Mouse (Mus musculus): ENCODE data around the gene Adap1. TPM values are rescaled to one million over a fixed set of nuclear protein-coding genes. Genes with fewer than 3 reads are reported as not detected.

The Adap1 gene
- polyA plus RNA-seq, 1 experiment from 2014 or later = 12.8 TPM

DNA sequence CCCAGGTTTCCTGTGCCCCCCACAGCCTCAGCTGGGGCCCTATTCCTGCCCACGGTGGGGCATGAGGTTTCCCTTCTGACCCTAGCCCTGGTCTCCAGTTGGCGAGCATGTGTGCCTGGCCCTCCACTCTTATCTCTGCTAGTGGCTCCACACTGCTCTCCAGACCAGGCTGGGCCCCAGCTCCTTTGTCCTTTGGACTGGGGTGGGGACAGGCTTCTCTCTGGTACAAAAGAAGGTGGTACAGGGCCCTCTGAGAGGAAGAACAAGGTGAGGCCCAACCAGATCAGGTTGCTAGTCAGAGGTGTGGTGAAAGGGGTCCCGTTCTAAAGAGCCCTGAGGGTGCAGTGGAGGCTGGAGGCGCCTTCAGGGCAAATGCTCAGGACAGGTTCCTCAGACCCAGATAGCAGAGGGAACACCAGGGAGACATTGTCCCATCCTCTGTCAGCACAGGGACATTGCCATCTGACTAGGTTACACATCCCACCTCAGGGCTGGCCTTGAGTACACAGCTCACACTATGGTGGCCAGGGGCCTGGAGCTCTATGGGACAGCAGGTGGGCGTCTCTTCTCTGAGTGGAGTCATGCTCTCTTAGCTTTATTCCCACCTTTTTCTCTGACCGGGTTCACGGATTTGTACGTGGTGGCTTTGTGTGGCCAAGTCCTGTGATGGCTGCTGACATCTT, 7.3 kb upstream of the Adap1 start:
- no peaks in the 10 kb centered on the region for H3K9me3 ChIP-seq (replicated peaks; ENCODE audit: control insufficient read depth, low read length)
- H3K27me3 ChIP-seq (replicated peaks; ENCODE audit: control insufficient read depth, insufficient read depth, low read length) = no peaks in the 10 kb centered on the region
- no peaks in the 10 kb centered on the region for H3K4me1 ChIP-seq (ENCODE audit: control insufficient read depth, insufficient read depth, low read length)
- H3K4me2 ChIP-seq (ENCODE audit: low read length) = no peak overlapping the region
- H3K27ac ChIP-seq (ENCODE audit: low read depth, low read length) = no peak overlapping the region
- no peak overlapping the region for H3K9ac ChIP-seq (ENCODE audit: low read length)
- no peak overlapping the region for H3K4me3 ChIP-seq (ENCODE audit: low read depth, low read length)
- DNase-seq (ENCODE audit: low spot score) (no peak), ATAC-seq (no peak)
- peaks cover 29% of the 10 kb centered on the region for H3K36me3 ChIP-seq (ENCODE audit: control insufficient read depth, insufficient read depth, low read length)
- WGBS = 82% methylated on average over 8 of the region's 8 CpGs

DNA sequence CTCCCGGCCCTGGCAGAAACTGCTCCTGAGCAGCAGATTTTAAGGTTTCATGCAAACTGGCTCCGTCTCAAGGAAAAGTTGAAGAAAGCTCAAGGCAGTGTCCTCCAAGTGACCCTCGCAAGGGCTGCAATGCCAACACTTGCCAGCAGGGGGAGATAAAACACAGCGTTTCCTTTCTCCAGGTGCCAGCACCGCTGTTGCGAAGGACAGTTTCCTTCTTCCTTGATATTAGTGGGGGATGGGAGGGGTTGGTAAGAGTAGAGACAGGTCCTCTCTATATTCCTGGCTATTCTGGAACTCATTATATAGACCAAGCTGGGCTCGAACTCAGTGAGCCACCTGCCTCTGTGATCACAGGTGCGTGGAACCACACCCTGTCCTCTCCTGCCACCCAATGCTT, 6.3 kb upstream of the Adap1 start:
- H3K4me1 ChIP-seq (ENCODE audit: control insufficient read depth, insufficient read depth, low read length) = no peaks in the 10 kb centered on the region
- no peaks in the 10 kb centered on the region for H3K27me3 ChIP-seq (replicated peaks; ENCODE audit: control insufficient read depth, insufficient read depth, low read length)
- H3K27ac ChIP-seq (ENCODE audit: low read depth, low read length) = no peak overlapping the region
- H3K36me3 ChIP-seq (ENCODE audit: control insufficient read depth, insufficient read depth, low read length) = peaks cover 19% of the 10 kb centered on the region
- H3K9ac ChIP-seq (ENCODE audit: low read length) = no peak overlapping the region
- 14% methylated on average over 8 of the region's 8 CpGs for WGBS
- no peak overlapping the region for H3K4me2 ChIP-seq (ENCODE audit: low read length)
- ATAC-seq (0 out of 2 replicates have a peak, but pooled peaks have one; percentile 32), DNase-seq (ENCODE audit: low spot score) (peak; percentile 72)
- H3K4me3 ChIP-seq (ENCODE audit: low read depth, low read length) = no peak overlapping the region
- no peaks in the 10 kb centered on the region for H3K9me3 ChIP-seq (replicated peaks; ENCODE audit: control insufficient read depth, low read length)

DNA sequence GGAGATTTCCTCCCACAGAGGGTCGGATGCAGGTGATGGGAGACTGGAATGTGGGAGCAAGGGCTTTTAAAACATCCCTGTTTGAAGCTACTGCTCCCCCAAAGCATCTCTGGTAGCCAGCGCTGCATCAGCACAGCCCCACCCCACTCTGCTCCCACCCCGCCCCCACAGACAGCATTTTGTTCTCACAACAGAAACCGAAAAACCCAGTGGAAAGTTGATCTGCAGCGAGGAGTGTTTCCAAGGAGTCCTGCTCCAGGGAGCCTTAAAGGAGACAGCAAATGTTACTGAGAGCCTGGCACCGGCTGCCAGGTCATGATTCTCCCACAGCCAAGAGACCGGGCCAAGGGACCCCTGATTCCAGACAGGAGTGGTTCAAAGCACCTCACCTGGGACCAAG, 5.3 kb upstream of the Adap1 start:
- 72% methylated on average over 7 of the region's 7 CpGs for WGBS
- Histone ChIP-seq H3K4me1 (ENCODE audit: control insufficient read depth, insufficient read depth, low read length) (no peaks in the 10 kb centered on the region), H3K9me3 (replicated peaks; ENCODE audit: control insufficient read depth, low read length) (no peaks in the 10 kb centered on the region), H3K4me2 (ENCODE audit: low read length) (no peak overlapping the region), H3K27ac (ENCODE audit: low read depth, low read length) (no peak overlapping the region), H3K27me3 (replicated peaks; ENCODE audit: control insufficient read depth, insufficient read depth, low read length) (peaks cover 8% of the 10 kb centered on the region; the same call in 1 of the 2 replicates), H3K4me3 (ENCODE audit: low read depth, low read length) (no peak overlapping the region), H3K36me3 (ENCODE audit: control insufficient read depth, insufficient read depth, low read length) (peaks cover 10% of the 10 kb centered on the region), H3K9ac (ENCODE audit: low read length) (no peak overlapping the region)
- DNase-seq (ENCODE audit: low spot score) (no peak), ATAC-seq (no peak)

DNA sequence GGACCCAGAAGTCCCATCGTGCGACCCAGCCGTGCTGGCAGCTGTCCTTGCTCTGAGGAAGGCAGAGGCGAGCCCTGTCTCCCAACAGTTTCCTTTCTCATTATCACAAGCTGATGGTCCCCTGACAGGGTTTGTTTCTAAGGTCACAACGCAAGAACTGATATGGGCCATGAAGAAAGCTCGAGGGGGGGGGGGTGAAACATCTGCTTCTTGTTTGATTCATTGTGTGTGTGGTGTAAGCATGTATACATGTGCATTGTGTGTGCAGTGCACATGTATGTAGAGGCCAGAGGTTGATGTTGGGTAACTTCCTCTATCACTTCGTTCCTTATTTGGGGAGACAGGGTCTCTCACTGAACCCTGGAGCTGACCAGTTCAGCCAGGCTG, 2.2 kb upstream of the Adap1 start:
- ATAC-seq = no peak
- 76% methylated on average over 7 of the region's 7 CpGs for WGBS
- Histone ChIP-seq H3K4me1 (ENCODE audit: control insufficient read depth, insufficient read depth, low read length) (no peaks in the 10 kb centered on the region), H3K36me3 (ENCODE audit: control insufficient read depth, insufficient read depth, low read length) (no peaks in the 10 kb centered on the region), H3K9me3 (replicated peaks; ENCODE audit: control insufficient read depth, low read length) (no peaks in the 10 kb centered on the region), H3K4me3 (ENCODE audit: low read depth, low read length) (no peak overlapping the region), H3K27ac (ENCODE audit: low read depth, low read length) (no peak overlapping the region), H3K27me3 (replicated peaks; ENCODE audit: control insufficient read depth, insufficient read depth, low read length) (peaks cover 24% of the 10 kb centered on the region), H3K9ac (ENCODE audit: low read length) (no peak overlapping the region), H3K4me2 (ENCODE audit: low read length) (no peak overlapping the region)
- DNase-seq (ENCODE audit: low spot score) = no peak

DNA sequence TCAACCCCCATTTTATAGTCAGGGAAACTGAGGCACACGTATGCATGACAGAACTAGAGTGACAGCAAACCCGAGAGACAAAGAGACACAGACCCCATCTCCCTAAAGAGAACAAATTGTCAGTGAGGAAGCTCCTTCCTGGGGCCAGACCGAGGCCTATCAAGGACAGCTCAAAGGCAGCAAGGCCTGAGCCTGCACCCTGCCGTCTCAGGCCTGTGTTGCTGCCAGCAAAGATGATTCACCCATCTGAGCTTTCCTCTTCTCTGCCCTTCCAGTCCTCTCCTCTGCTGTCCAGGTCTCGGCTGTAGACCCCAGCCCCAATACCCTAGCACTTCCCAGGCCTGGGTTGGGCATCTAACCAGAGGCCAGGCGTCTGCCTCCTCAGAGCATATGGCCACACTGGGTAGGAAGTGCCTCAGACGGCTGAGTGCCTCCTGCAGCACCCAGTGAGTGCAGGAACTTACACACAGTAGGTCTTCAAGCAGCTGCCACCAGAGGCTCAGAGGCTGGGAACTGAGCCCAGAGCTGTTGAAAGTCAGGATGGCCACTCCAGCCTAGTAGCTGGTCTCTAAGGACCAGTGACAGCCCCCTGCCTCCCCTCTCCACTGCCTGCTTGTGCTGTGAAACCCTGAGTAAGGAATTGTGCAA, 1.7 kb upstream of the Adap1 start:
- Histone ChIP-seq H3K9ac (ENCODE audit: low read length) (no peak overlapping the region), H3K9me3 (replicated peaks; ENCODE audit: control insufficient read depth, low read length) (no peaks in the 10 kb centered on the region), H3K4me2 (ENCODE audit: low read length) (no peak overlapping the region), H3K27ac (ENCODE audit: low read depth, low read length) (no peak overlapping the region), H3K27me3 (replicated peaks; ENCODE audit: control insufficient read depth, insufficient read depth, low read length) (peaks cover 24% of the 10 kb centered on the region), H3K36me3 (ENCODE audit: control insufficient read depth, insufficient read depth, low read length) (no peaks in the 10 kb centered on the region), H3K4me3 (ENCODE audit: low read depth, low read length) (no peak overlapping the region), H3K4me1 (ENCODE audit: control insufficient read depth, insufficient read depth, low read length) (no peaks in the 10 kb centered on the region)
- 76% methylated on average over 7 of the region's 7 CpGs for WGBS
- no peak for ATAC-seq
- no peak for DNase-seq (ENCODE audit: low spot score)

DNA sequence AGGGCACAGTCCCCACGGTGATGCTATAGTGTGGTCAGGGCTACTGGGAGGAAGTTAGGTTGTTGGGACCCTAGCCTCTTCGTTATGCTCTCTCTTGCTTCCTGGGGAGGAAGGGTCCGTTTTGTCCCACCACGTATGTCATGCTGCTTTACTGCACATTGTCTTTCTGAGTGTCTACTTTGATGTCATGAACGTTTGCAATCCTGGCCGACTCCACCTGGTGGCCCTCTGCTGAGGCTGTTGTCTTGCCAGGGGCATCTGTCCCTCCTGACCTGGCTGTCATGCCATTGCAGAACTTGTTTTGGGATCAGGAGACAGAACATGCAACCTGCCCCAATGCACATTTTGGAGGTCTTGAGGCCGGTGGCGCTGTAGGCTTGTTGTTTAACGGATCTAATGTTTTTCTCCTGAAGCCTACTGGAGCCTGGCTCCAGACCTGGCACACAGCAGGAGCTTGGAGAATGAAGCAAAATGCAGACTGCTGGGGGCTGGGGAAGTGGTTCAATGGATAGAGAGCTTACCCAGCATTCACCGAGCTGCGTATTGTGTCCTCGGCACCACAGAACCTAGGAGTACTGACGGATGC, 782 bp upstream of the Adap1 start:
- no peaks in the 10 kb centered on the region for H3K9me3 ChIP-seq (replicated peaks; ENCODE audit: control insufficient read depth, low read length)
- ATAC-seq (no peak), DNase-seq (ENCODE audit: low spot score) (no peak)
- no peak overlapping the region for H3K4me2 ChIP-seq (ENCODE audit: low read length)
- no peaks in the 10 kb centered on the region for H3K36me3 ChIP-seq (ENCODE audit: control insufficient read depth, insufficient read depth, low read length)
- H3K27me3 ChIP-seq (replicated peaks; ENCODE audit: control insufficient read depth, insufficient read depth, low read length) = peaks cover 24% of the 10 kb centered on the region
- H3K27ac ChIP-seq (ENCODE audit: low read depth, low read length) = no peak overlapping the region
- H3K4me3 ChIP-seq (ENCODE audit: low read depth, low read length) = no peak overlapping the region
- H3K9ac ChIP-seq (ENCODE audit: low read length) = no peak overlapping the region
- H3K4me1 ChIP-seq (ENCODE audit: control insufficient read depth, insufficient read depth, low read length) = no peaks in the 10 kb centered on the region
- WGBS = 60% methylated on average over 13 of the region's 13 CpGs

DNA sequence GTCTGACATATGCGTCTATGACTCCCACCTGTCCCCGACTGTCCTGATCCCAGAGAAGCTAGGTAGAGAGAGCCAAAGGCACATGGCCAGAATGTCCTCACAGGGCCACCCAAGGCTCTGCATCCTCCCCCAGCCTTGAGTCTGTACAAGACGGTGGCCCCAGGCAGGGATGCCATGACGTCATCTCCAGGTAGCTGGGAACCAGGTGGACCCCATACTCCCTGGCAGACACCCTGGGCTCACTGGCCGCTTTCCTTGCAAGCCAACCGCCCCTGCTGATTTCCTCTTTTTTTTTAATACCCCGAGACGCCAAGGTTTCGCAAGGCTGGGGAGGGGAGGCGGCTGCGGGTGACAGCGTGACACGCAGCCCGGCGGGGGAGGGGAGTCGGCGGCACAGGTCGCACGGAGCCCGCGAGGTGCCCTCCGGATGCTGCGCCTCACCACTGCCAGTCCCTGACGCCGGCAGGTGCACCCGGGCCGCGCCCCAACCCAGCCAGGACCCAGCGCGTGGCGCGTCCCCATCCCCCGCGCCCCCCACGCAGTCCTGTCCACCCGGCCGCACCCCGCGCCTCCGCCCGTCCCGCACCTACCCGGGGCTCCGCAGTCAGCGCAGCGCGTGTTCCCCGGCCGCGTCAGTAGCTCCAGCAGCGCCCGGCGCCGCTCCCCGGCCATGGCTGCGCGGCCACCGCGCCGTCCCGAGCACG, 579 bp downstream of the Adap1 start:
- Histone ChIP-seq H3K4me2 (ENCODE audit: low read length) (peak overlapping the region; percentile 91), H3K4me1 (ENCODE audit: control insufficient read depth, insufficient read depth, low read length) (no peaks in the 10 kb centered on the region), H3K36me3 (ENCODE audit: control insufficient read depth, insufficient read depth, low read length) (no peaks in the 10 kb centered on the region), H3K27me3 (replicated peaks; ENCODE audit: control insufficient read depth, insufficient read depth, low read length) (peaks cover 24% of the 10 kb centered on the region), H3K9ac (ENCODE audit: low read length) (peak overlapping the region; percentile 72), H3K9me3 (replicated peaks; ENCODE audit: control insufficient read depth, low read length) (no peaks in the 10 kb centered on the region), H3K27ac (ENCODE audit: low read depth, low read length) (peak overlapping the region; percentile 33; the same call in 1 of the 2 replicates), H3K4me3 (ENCODE audit: low read depth, low read length) (peak overlapping the region; percentile 53)
- DNase-seq (ENCODE audit: low spot score) (peak; percentile 20), ATAC-seq (peak; percentile 18)
- 2% methylated on average over 53 of the region's 62 CpGs for WGBS

DNA sequence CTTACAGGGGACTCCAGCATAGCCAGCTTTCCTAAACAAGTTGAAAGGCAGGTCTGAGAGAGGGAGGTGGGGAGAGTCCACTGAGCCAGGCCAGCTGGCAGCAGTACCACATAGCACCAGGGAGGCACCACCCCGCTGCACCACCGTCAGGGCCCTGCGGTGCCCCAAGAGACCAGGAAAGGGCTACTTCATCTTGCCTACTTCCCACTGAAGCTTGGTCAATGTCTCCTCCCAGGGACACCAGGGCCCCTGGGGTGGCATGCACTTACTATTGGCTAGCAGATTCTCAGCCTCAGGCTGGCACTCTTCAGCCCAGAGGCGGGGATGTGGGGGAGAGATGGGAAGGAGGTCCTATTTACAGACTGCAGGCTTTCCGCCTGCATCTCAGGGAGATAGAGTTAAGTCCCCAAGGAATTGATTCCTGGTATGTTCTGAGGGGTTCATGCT, 1.4 kb downstream of the Adap1 start:
- Histone ChIP-seq H3K9me3 (replicated peaks; ENCODE audit: control insufficient read depth, low read length) (no peaks in the 10 kb centered on the region), H3K4me2 (ENCODE audit: low read length) (peak overlapping the region; percentile 91), H3K4me1 (ENCODE audit: control insufficient read depth, insufficient read depth, low read length) (no peaks in the 10 kb centered on the region), H3K4me3 (ENCODE audit: low read depth, low read length) (no peak overlapping the region), H3K36me3 (ENCODE audit: control insufficient read depth, insufficient read depth, low read length) (no peaks in the 10 kb centered on the region), H3K9ac (ENCODE audit: low read length) (no peak overlapping the region), H3K27me3 (replicated peaks; ENCODE audit: control insufficient read depth, insufficient read depth, low read length) (peaks cover 24% of the 10 kb centered on the region), H3K27ac (ENCODE audit: low read depth, low read length) (no peak overlapping the region)
- WGBS = 50% methylated on average over 5 of the region's 5 CpGs
- ATAC-seq = no peak
- DNase-seq (ENCODE audit: low spot score) = no peak

Measured in forebrain, embryonic 14.5 days (tissue).